Mouse (Mus musculus) midbrain, embryonic 15.5 days (tissue): Measurements from ENCODE around the gene Homer2. TPM values are rescaled to one million over a fixed set of nuclear protein-coding genes. Genes with fewer than 3 reads are reported as not detected.

Experiments
- ATAC-seq: fragments of 200-750 bp; cut with Nextera tagmentation; replicated peaks from 2 replicates; pipeline ENCODE4 v1.8.0; 2017; ENCODE audit warnings: moderate TSS enrichment
- H3K27ac ChIP-seq: fragments of 300-500 bp; sonication (generic); 2 replicates; pipeline ENCODE4 v1.5.1; 2015; ENCODE audit warnings: mild to moderate bottlenecking, inconsistent platforms
- H3K27me3 ChIP-seq: fragments of 300-500 bp; sonication (generic); replicated peaks from 2 replicates; pipeline ENCODE4 v1.6.1; 2015; ENCODE audit warnings: inconsistent platforms
- H3K36me3 ChIP-seq: fragments of 300-500 bp; sonication (generic); replicated peaks from 2 replicates; pipeline ENCODE4 v1.6.1; 2015; ENCODE audit warnings: inconsistent platforms
- H3K4me1 ChIP-seq: fragments of 300-500 bp; sonication (generic); 2 replicates; pipeline ENCODE4 v1.6.1; 2015; ENCODE audit warnings: inconsistent platforms
- H3K4me2 ChIP-seq: fragments of 300-500 bp; sonication (generic); 2 replicates; pipeline ENCODE4 v1.6.1; 2015; ENCODE audit warnings: inconsistent platforms, mild to moderate bottlenecking, moderate library complexity
- H3K4me3 ChIP-seq: fragments of 300-500 bp; sonication (generic); 2 replicates; pipeline ENCODE4 v1.5.1; 2015; ENCODE audit warnings: mild to moderate bottlenecking, inconsistent platforms
- H3K9ac ChIP-seq: fragments of 300-500 bp; sonication (generic); 2 replicates; pipeline ENCODE4 v1.6.1; 2015; ENCODE audit warnings: mild to moderate bottlenecking, inconsistent platforms
- H3K9me3 ChIP-seq: fragments of 300-500 bp; sonication (generic); 2 replicates; pipeline ENCODE4 v1.6.1; 2016; ENCODE audit warnings: inconsistent platforms
- WGBS: fragments of 180-500 bp; shearing (Covaris S2); methylation state at CpG from one replicate; pipeline ENCODE4 v1.1.7; 2015; ENCODE audit warnings: mixed read lengths; 5-methylcytosine and 5-hydroxymethylcytosine counted together
- polyA plus RNA-seq: library from polyadenylated mRNA; unstranded; fragments of >200 nt; fragmentation: Nextera tagmentation; extraction: Ambion mirVana; gene quantifications from 2 replicates; pipeline ENCODE4 v1.2.1, GENCODE M21; 2015

The Homer2 gene
- polyA plus RNA-seq, 1 experiment from 2014 or later = 21.8 TPM

DNA sequence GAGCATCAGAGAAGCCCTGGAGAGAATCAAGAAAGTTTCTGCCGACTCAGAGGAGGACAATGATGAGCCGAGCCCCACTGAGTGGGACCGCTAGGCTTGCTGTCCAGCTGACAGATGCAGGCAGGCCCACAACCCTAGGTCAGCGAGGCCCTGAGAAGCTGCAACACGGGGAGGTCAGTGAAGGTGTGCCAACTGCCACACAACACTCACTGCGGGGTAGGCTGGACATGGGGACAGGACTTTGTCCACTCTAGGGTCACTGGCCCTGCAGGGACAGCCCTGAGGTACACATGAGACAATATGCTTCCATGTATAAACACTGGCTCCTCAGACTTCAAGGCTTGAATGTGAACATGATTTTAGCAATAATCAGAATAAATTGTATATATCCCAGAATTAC is 111.2 kb downstream of the Homer2 start:
- Histone ChIP-seq H3K9me3 (no peaks in the 10 kb centered on the region), H3K27ac (no peak overlapping the region), H3K4me2 (no peak overlapping the region), H3K9ac (no peak overlapping the region), H3K27me3 (no peaks in the 10 kb centered on the region), H3K36me3 (peaks cover 36% of the 10 kb centered on the region), H3K4me1 (no peaks in the 10 kb centered on the region), H3K4me3 (no peak overlapping the region)
- 94% methylated on average over 6 of the region's 6 CpGs for WGBS
- no peak for ATAC-seq

DNA sequence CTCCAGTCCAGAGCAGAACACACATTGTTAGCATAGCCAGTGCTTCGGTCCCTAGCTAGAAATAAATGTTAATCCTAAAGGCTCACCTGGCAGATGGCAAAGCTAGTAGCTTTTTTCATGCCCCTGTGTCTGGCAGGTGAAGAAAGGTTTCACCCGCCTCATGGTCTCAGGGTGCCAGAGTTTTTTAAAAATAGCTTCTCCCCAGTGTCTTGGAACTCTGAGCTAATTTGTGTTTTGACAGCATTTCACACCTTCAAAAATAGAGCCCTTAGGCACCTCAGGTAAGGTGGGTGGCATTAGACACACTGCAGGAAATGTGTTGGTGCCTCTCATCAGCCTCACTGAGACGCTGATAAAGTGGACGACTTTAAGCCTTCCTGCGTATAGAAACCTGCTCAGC is 112.3 kb downstream of the Homer2 start:
- Histone ChIP-seq H3K4me1 (no peaks in the 10 kb centered on the region), H3K4me3 (no peak overlapping the region), H3K4me2 (no peak overlapping the region), H3K9ac (no peak overlapping the region), H3K9me3 (no peaks in the 10 kb centered on the region), H3K27me3 (no peaks in the 10 kb centered on the region), H3K27ac (no peak overlapping the region), H3K36me3 (peaks cover 41% of the 10 kb centered on the region)
- WGBS = 92% methylated on average over 5 of the region's 5 CpGs
- no peak for ATAC-seq

DNA sequence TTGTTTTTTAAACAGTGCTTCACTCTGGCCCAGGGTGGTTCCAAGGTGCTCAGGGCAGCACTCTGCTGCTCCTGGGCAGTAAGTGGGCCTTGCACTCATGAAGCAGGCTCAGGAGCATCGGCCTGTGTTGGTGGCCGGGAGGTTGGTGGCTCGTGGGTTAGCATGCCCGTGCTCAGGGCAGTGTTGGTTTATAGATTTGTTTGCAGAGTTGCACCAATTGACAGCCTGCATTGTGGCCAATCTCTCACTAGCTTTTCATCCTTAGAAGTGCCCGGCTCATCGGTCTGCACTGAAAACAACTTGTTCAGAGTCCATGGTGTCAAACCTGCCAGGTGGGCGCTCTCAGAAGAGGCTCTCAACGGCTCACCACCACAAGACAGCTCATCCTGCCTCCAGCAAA is 113.9 kb downstream of the Homer2 start:
- ATAC-seq = no peak
- peaks cover 41% of the 10 kb centered on the region for H3K36me3 ChIP-seq
- H3K9ac ChIP-seq = no peak overlapping the region
- no peaks in the 10 kb centered on the region for H3K9me3 ChIP-seq
- H3K4me1 ChIP-seq = no peaks in the 10 kb centered on the region
- H3K27me3 ChIP-seq = no peaks in the 10 kb centered on the region
- H3K4me3 ChIP-seq = no peak overlapping the region
- no peak overlapping the region for H3K27ac ChIP-seq
- 91% methylated on average over 8 of the region's 8 CpGs for WGBS
- H3K4me2 ChIP-seq = no peak overlapping the region

- Histone ChIP-seq H3K9ac (no peak overlapping the region), H3K36me3 (peaks cover 37% of the 10 kb centered on the region), H3K27me3 (no peaks in the 10 kb centered on the region), H3K27ac (no peak overlapping the region), H3K4me1 (no peaks in the 10 kb centered on the region), H3K9me3 (no peaks in the 10 kb centered on the region), H3K4me3 (no peak overlapping the region), H3K4me2 (no peak overlapping the region)
- no peak for ATAC-seq
- 89% methylated on average over 9 of the region's 9 CpGs for WGBS
Measured at GRCm38 (mm10) chr7:81592686-81593085, 114.6 kb downstream of the Homer2 start.

DNA sequence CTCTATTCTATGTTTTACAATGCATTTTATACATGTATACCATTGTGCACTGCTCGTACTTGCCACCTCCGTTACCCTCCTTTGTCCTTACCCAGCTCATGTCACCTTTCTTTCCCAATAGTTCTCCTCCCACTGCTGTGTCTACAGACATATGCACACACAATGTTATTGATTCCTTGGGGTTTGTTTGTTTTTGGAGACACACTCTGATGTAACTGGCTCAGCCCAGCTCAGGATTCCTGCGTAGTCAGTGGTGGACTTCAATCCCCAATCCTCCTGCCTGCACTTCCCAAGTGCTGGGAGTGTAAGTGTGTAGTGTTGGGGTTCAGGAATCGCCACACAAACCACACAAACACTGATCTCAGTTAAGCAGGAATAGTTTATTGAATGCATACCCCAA is 120.1 kb downstream of the Homer2 start:
- WGBS = 81% methylated on average over 4 of the region's 4 CpGs
- Histone ChIP-seq H3K4me3 (no peak overlapping the region), H3K27me3 (no peaks in the 10 kb centered on the region), H3K27ac (no peak overlapping the region), H3K9me3 (no peaks in the 10 kb centered on the region), H3K4me1 (no peaks in the 10 kb centered on the region), H3K9ac (no peak overlapping the region), H3K4me2 (no peak overlapping the region), H3K36me3 (peaks cover 36% of the 10 kb centered on the region)
- ATAC-seq = no peak

DNA sequence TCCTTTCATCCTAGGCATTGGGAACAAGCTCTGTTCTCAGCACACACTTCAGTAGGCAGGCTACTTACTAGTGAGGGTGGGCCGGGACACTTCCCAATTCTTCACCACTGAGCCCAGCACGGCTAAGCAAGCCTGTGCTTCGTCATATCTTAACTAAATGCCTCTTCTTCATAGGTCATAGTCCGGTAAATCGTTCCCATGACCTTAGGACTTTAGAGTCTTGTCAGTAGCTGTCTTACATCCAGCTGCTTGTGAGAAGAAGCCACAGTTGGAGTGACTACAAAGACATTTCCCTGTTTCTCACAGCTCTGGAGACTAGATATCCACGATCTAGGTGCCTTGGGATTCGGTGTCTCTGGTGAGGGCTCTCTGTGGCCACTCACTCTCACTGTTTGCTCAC is 122.0 kb downstream of the Homer2 start:
- H3K27me3 ChIP-seq = no peaks in the 10 kb centered on the region
- no peak overlapping the region for H3K4me3 ChIP-seq
- H3K27ac ChIP-seq = no peak overlapping the region
- no peaks in the 10 kb centered on the region for H3K9me3 ChIP-seq
- peaks cover 28% of the 10 kb centered on the region for H3K36me3 ChIP-seq
- H3K4me2 ChIP-seq = no peak overlapping the region
- no peaks in the 10 kb centered on the region for H3K4me1 ChIP-seq
- no peak overlapping the region for H3K9ac ChIP-seq
- WGBS = 89% methylated on average over 7 of the region's 7 CpGs
- ATAC-seq = no peak

- no peaks in the 10 kb centered on the region for H3K27me3 ChIP-seq
- ATAC-seq = no peak
- no peaks in the 10 kb centered on the region for H3K4me1 ChIP-seq
- no peak overlapping the region for H3K4me2 ChIP-seq
- 64% methylated on average over 3 of the region's 3 CpGs for WGBS
- peaks cover 30% of the 10 kb centered on the region for H3K36me3 ChIP-seq
- no peak overlapping the region for H3K9ac ChIP-seq
- no peak overlapping the region for H3K4me3 ChIP-seq
- H3K9me3 ChIP-seq = no peaks in the 10 kb centered on the region
- no peak overlapping the region for H3K27ac ChIP-seq
Measured at GRCm38 (mm10) chr7:81583512-81583911, 123.8 kb downstream of the Homer2 start.

DNA sequence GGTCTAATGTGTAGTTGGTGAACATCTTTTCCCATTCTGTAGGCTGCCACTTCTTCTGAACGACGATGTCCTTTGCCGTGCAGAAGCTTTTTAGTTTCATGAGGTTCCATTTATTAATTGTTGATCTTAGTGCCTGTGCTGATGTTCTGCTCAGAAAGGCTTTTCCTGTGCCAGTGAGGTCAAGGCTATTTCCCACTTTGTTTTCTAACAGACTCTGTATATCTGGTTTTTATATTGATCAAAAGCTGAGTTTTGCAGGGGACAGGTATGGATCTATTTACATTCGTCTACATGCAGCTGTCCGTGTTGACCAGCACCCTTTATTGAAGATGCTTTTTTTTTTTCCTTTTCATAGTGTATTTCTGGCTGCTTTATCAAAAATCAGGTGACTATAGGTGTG is 128.0 kb downstream of the Homer2 start:
- Histone ChIP-seq H3K9ac (no peak overlapping the region), H3K9me3 (no peaks in the 10 kb centered on the region), H3K27ac (no peak overlapping the region), H3K36me3 (0 out of 2 replicates have a peak, but pooled peaks cover 10% of the 10 kb centered on the region), H3K27me3 (no peaks in the 10 kb centered on the region), H3K4me1 (no peaks in the 10 kb centered on the region), H3K4me3 (no peak overlapping the region), H3K4me2 (no peak overlapping the region)
- no peak for ATAC-seq
- WGBS = 97% methylated on average over 5 of the region's 5 CpGs

DNA sequence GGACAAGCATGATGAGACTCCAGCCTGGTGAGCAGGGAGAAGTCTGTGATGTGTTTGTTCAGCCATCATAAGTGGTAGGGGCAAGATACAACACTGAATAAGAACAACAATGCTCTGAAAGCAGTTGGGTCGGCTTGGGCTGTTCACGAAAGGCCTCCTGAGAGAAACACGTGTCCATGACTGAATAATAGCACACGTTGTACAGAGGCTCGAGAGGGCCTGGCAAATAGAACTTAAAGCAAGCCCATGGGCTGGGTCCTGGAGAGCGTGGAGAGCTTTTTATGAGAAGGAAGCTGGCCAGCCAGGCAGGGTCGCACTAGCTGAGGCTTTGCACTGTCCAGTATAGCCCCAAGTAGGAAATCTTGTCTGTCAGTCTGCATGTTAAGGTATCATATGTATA is 128.9 kb downstream of the Homer2 start:
- Histone ChIP-seq H3K27me3 (no peaks in the 10 kb centered on the region), H3K27ac (no peak overlapping the region), H3K4me1 (peaks cover 3% of the 10 kb centered on the region; the same call in 1 of the 2 replicates), H3K9me3 (no peaks in the 10 kb centered on the region), H3K9ac (no peak overlapping the region), H3K4me2 (no peak overlapping the region), H3K4me3 (no peak overlapping the region), H3K36me3 (0 out of 2 replicates have a peak, but pooled peaks cover 10% of the 10 kb centered on the region)
- ATAC-seq = no peak
- 95% methylated on average over 7 of the region's 7 CpGs for WGBS

- H3K27ac ChIP-seq = no peak overlapping the region
- no peak overlapping the region for H3K9ac ChIP-seq
- H3K4me1 ChIP-seq = peaks cover 8% of the 10 kb centered on the region
- H3K27me3 ChIP-seq = no peaks in the 10 kb centered on the region
- H3K4me3 ChIP-seq = no peak overlapping the region
- H3K4me2 ChIP-seq = no peak overlapping the region
- 86% methylated on average over 3 of the region's 3 CpGs for WGBS
- ATAC-seq = no peak
- 0 out of 2 replicates have a peak, but pooled peaks cover 10% of the 10 kb centered on the region for H3K36me3 ChIP-seq
- H3K9me3 ChIP-seq = no peaks in the 10 kb centered on the region
Measured at GRCm38 (mm10) chr7:81577872-81578271, 129.5 kb downstream of the Homer2 start.

DNA sequence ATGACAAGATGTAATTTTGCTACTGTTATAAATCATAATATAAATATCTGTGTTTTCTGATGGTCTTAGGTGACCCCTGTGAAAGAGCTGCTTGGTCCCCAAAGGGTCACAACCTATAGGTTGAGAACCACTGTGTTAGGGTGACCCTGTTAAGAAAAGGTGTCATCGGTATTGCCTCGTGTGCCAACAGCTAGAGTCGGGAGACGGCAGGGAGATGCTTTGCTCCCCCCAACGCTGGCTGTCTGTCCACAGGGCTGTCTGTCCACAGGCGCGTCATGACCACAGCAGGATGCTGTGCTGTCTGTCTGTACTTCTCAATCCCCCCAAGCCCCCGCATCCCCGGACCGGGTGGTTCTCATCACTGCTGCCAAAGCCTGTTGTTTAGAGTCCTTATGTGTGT is 131.7 kb downstream of the Homer2 start:
- no peak overlapping the region for H3K27ac ChIP-seq
- H3K9ac ChIP-seq = no peak overlapping the region
- H3K4me3 ChIP-seq = no peak overlapping the region
- H3K4me1 ChIP-seq = peaks cover 17% of the 10 kb centered on the region
- H3K36me3 ChIP-seq = 0 out of 2 replicates have a peak, but pooled peaks cover 10% of the 10 kb centered on the region
- H3K27me3 ChIP-seq = no peaks in the 10 kb centered on the region
- H3K4me2 ChIP-seq = no peak overlapping the region
- ATAC-seq = no peak
- no peaks in the 10 kb centered on the region for H3K9me3 ChIP-seq
- 95% methylated on average over 10 of the region's 10 CpGs for WGBS

DNA sequence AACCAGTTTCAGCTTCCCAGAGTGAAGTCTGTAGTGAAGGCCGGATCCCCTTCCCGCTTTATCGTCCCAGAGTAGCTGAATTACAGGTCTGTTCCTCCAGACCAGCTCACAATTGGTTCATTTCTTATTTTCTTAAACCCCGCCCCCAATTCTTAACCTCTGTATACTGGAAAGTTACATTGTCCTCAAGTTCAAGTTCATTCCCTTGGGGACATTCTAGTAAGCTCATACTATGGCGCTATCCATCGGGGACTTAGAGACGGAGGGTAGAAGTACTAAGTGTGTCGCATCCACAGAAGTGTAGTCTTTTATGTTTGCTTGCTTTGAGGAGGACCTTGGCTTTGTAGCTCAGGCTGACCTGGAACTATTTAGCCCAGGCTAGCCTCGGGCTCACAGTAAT is 133.5 kb downstream of the Homer2 start:
- no peak for ATAC-seq
- no peak overlapping the region for H3K4me2 ChIP-seq
- no peak overlapping the region for H3K27ac ChIP-seq
- no peak overlapping the region for H3K4me3 ChIP-seq
- H3K36me3 ChIP-seq = 0 out of 2 replicates have a peak, but pooled peaks cover 4% of the 10 kb centered on the region
- no peaks in the 10 kb centered on the region for H3K27me3 ChIP-seq
- H3K9me3 ChIP-seq = no peaks in the 10 kb centered on the region
- peaks cover 17% of the 10 kb centered on the region for H3K4me1 ChIP-seq
- 95% methylated on average over 9 of the region's 9 CpGs for WGBS
- no peak overlapping the region for H3K9ac ChIP-seq

GRCm38 (mm10) chr7:81573397-81573796 is 133.9 kb downstream of the Homer2 start:
- no peaks in the 10 kb centered on the region for H3K27me3 ChIP-seq
- no peak overlapping the region for H3K4me3 ChIP-seq
- no peak overlapping the region for H3K9ac ChIP-seq
- 0 out of 2 replicates have a peak, but pooled peaks cover 4% of the 10 kb centered on the region for H3K36me3 ChIP-seq
- ATAC-seq = no peak
- 94% methylated on average over 6 of the region's 6 CpGs for WGBS
- no peaks in the 10 kb centered on the region for H3K9me3 ChIP-seq
- H3K4me1 ChIP-seq = peaks cover 17% of the 10 kb centered on the region
- H3K27ac ChIP-seq = no peak overlapping the region
- no peak overlapping the region for H3K4me2 ChIP-seq
